Mouse (Mus musculus) frontal cortex, adult 2 months (tissue): ENCODE measurements around the gene Gm20388. TPM values are rescaled to one million over a fixed set of nuclear protein-coding genes. Genes with fewer than 3 reads are reported as not detected.
A peak's percentile ranks its signal among the peaks of the same experiment; 100 is the strongest.
"Not testable (repeated sequence)": the region's sequence is repeated elsewhere in the genome, so short reads cannot be mapped to it uniquely, and the experiment has no call there.

ENCODE experiments used
- DNase-seq, 2 experiments: peaks; one replicate each; pipeline ENCODE4 v3.0.0; 2022; ENCODE audit warnings: low spot score in 1 of 2; ENCODE audit errors: extremely low spot score in 1 of 2
- polyA plus RNA-seq: library from polyadenylated mRNA; depleted of rRNA; stranded (reverse); fragments of >200 nt; gene quantifications from 2 replicates; pipeline ENCODE4 v1.2.3, GENCODE M21; 2012

Gene Gm20388
- polyA plus RNA-seq, 1 experiment, result 22.2 TPM

DNA sequence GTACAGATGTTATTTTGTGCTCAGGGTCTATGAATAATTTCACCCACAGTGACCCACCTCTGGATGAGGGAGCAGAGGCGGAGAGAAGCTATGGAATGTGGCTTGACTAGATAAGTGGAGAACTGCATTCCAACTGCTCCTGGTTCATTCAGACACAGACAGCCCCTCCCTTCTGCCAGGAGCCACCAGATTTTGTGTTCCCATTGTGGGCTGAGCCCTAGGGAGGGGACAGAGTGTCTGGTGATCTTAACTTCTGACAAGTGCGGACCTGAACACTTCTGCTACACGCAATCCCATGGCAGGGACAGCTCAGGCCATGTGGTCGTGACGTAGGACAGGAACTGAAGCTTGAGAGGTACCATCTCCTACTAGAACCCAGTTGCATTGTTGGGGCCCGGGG, 3536.2 kb downstream of the Gm20388 start:
- DNase-seq, result no peak

DNA sequence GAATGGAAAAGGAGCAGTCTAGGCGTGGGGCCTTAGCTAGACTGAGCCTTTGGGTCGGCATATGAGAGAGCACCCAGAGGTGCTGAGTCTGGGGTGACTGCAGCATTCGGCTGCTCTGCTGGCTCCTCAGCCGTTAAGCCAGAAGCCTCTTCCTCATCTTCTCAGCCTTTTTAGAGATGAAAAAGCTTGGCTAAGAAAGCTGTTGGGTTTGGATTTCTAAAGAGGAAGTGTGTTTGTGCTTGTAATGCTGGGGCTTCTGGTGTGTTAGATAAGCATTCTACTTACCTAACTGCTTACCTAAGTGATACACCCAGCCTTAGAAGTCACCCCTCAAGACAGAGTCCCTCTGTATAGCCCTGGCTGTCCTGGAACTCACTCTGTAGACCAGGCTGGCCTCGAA, 3540.1 kb downstream of the Gm20388 start:
- DNase-seq, result no peak

DNA sequence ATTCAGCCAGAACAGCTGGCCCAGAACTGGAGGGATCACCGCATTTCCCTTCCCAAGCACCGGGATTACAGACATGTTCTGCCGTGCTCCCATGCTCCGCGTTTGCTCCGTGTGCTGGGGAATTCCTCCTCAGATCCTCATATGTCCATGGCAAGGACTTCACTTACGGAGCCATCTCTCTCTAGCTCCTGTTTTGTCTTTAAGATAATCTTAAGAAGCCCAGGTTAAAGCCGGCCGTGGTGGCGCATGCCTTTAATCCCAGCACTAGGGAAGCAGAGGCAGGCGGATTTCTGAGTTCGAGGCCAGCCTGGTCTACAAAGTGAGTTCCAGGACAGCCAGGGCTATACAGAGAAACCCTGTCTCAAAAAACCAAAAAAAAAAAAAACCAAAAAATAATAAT, 3541.1 kb downstream of the Gm20388 start:
- not testable (repeated sequence) for DNase-seq

DNA sequence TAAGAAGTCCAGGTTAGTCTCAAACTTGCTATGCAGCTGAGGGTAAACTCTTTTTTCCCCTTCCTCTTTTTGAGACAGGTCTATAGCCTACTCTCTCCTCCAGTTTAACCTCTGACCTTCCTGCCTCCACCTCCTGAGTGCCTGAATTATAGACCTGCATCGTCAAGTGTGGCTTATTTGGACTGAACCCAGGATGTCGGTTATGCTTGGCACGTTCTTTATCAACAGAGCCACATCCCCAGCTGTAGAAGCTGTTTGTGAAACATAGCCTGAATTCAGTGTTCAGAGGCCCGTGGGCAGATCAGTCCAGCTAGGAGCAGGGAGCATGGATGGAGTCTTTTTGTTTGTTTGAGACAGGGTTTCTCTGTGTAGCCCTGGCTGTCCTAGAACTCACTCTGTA, 3541.5 kb downstream of the Gm20388 start:
- DNase-seq, result no peak

DNA sequence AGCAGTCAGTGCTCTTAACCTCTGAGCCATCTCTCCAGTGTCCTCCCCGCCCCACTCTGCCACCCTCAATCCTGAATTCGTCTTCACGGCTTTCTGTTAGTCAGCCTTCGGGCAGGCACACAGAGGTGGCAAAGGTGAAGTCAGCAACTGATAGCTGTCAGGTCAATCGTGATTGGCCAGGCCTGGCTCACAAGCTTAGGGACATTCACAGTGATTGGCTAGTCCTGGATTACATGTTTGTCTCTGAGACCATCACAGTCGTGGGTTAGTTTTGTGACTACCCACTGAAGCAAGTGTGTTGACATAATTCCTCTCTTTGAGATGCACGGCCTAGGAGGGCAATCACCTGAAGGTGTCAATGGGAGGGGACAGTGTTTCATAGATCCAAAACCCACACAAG, 3542.7 kb downstream of the Gm20388 start:
- DNase-seq, result no peak

DNA sequence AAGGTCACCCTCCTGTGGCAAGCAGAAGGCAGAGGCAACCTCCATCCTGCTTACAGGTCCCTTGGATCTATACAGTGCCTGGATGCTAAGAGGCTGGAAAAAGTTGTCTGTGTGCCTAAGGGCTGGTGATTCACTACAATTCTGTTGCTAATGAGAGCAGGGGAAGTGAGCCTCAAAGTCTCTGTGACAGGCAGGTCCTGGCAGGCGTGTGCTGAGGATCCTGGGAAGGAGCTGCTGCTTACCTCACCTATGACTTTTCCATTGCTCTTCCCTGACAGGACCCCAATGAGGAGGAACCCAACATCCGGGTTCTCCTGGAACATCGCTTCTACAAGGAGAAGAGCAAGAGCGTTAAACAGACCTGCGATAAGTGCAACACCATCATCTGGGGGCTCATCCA, 3543.3 kb downstream of the Gm20388 start:
- DNase-seq, result no peak

DNA sequence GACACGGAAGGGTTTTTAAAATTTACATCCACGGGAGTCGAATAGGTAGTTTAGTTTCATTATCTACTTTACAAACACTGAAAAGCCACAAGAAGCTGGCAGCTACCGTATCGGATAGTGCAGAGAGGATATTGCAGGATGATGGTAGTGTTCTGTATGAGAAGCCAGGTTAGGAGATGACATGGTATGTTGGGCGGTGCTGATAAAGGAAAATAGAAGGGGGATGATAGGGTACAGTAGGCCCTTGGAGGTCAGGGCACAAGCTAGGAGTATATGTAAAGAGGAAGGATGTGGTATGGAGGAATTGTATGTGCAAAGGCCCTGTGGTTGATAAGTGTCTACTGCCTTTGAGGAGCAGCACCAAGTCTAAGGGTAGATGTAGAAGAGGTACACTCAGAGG, 3543.9 kb downstream of the Gm20388 start:
- DNase-seq, result no peak

DNA sequence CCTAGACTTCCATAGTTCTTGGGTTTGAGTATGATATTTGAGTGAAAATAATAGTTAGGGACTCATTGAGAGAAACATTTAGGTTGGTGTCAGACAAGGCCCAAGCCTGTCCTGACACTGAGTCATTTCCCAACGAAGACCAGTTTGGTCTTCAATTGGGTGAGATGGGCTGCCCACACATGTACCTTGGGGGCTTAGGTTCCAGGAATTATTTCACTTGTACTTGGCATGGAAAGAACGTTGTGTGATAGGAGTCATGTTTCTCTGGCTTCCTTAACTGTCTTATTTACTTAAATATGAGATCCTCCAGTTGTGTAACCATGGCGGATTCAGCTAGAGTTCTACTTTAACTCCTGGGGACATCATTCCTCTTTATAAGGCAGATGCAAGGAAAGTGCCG, 3553.0 kb downstream of the Gm20388 start:
- no peak for DNase-seq

DNA sequence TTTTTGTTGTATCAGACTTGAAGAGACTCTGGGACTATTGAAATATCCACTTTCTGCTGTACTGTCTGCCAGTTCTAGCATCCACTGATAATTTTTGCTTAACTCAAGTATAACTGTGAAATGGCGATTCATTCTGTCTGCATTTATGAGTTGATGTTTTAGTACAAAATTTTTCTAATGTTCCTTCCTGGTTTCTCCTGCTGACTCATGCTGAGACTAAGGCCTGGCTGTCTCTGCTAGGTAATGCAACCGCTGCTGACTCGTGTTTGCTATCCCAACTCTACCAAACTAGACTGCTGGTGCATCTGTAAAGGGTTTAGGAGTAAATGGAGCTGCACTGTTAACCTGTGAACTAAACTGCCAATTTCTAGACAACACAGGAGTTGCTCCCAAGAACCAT, 3556.8 kb downstream of the Gm20388 start:
- DNase-seq, result no peak

DNA sequence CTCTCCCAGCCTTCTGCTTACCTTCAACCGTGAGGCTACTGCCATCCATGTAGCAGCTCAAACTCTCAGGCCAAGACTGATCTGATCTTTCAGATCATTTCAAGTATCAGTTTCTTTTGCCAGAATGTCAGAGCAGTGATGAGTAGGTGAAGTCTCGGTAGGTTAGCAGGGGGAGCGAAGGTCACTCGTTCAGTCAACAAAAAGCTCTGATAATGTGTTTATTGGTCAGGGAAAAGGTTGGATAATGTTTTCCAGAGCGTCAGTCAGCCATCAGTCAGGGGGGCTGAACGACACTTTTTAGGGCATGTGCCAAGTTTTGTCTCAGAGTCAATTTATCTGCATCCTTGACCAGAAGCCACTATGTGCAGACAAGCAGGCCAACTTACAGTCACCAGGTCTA, 3562.3 kb downstream of the Gm20388 start:
- DNase-seq, result not testable (repeated sequence)

DNA sequence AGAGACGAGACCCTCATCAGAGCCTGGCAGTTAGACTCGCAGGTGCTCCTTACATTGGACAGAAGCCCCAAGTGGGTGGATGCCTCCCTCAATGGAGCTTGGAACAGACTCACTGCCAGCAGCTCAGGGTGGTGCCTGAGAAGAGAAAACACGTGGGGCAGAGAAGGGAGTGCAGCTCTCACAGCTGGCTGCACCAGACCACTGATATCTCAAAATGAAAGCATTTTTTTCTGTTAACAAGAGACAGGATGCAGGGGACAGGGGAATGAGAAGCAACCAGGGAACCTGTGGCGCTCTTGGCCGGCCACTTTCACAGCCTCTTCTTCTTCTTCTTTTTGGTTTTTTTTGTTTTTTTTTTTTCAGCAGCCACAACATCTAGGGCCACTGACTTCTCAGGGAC, 3563.9 kb downstream of the Gm20388 start:
- not testable (repeated sequence) for DNase-seq

DNA sequence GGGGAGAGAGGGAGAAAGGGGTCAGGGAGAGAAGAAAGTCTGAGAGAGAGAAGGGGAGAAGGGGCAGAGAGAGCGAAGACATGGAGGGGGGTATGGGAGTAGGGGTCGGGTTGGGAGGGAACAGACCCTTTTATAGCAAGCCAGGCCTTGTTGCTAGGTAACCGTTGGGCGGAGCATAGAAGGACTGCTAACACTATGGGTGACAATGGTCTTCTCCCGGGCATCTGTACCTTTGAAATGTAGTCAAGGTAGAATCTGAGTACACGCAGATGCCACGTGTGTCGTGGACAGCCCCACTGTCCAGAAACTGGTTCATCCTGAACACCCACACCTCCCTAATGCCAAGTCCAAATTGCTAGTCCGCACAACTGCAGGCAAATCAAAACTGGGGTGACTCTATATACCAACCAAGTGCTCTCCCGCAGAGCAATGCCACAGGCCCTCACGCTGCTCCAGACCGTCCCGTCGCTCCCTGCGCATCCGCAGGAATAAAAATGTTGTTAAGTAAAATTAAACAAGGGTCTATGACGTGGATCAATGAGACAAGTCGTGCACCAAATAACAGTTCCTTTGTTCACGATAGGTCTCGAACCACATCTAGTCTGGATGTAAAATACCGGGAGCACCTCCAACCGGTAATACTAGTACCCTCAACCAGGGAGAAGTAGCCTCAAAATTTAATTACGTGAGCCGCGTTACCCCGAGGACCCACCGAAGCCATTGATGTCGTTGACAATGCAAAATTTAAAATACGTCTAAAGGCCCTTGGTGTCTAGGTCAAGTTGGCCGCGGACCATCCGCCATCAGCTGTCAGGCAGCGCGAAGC, 3566.5 kb downstream of the Gm20388 start:
- peak in 1 of 2 experiments; percentile 33 for DNase-seq

DNA sequence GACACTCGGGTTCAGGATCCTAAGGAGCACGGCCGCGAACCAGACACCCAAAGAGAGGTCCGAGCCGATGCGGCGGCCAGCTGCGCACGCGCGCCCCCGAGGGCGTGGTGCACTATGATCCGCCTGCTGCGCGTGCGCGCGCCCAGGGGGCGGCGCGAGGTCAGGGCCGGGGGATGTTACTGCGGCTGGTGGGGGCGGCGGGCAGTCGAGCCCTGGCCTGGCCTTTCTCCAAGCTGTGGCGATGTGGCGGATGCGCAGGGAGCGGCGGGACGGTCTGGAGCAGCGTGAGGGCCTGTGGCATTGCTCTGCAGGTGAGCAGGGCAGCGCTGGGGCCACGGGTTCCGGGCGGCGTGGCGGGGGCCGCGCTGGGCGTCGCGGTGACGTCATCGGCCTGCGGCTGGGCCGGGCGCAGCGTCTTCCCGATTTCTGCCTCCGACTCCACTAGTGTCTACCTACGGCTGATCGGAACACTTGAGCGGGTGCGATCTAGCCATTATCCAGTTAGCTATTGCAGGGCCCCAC, 3567.2 kb downstream of the Gm20388 start, which contains the start of gene Afg3l1:
Afg3l1 (plus strand) TSS at position 167 of the 522 bp plus-strand sequence.
- DNase-seq, result peak; percentile 82 to 94

DNA sequence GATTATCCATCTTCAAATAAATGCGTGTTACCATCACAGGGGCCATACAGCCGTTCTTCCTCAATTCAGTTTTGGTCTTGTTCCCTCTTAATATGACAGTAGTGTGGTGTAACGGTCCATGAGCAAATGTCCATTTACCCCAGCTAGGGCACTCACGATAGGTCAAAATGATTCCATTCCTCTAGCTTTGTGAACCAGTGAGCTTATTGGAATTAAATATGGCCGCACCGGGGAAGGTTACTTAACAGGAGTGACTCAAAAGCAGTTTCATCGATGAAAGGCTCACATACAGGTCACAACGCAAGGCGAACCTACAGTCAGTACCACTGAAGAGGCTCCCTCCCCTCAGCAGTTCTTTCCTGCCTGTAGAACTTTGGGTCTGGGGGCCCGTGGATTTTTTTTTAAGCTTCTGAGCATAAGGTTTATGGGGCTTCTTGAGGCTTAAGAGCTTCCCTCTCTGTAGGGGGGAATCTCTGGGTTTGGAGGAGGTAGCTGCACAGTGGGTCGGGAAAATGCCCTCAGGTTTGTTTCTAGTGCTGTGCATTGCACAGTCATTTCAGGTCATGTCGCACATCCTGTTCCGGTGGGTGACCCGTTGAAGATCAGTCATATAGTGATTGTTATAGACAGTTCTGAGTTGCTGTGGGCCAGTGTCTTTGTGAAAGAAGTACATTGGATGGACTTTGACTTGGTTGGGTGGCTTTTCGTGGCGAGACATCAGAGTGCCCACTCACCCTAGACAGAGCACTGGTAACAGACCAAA, 3568.0 kb downstream of the Gm20388 start:
- peak in 1 of 2 experiments; percentile 36 for DNase-seq

DNA sequence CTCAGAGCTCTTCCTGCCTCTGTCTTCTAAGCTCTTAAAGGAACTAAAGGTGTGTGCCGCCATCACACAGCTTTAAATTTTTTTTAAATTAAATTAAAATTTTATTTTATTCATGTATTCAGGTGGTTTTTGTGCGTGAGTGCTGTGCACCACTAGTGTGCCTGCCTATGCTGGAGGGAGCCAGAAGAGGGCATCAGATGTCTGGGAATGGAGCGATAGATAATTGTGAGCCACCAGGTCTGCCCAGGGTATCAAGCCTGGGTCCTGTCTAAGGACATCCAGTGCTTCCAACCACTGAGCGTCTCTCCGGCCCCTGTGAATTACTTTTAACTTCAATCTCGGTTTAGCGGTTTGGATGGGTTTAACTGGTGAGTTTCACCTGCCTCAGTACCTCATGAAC, 3572.0 kb downstream of the Gm20388 start:
- no peak for DNase-seq

DNA sequence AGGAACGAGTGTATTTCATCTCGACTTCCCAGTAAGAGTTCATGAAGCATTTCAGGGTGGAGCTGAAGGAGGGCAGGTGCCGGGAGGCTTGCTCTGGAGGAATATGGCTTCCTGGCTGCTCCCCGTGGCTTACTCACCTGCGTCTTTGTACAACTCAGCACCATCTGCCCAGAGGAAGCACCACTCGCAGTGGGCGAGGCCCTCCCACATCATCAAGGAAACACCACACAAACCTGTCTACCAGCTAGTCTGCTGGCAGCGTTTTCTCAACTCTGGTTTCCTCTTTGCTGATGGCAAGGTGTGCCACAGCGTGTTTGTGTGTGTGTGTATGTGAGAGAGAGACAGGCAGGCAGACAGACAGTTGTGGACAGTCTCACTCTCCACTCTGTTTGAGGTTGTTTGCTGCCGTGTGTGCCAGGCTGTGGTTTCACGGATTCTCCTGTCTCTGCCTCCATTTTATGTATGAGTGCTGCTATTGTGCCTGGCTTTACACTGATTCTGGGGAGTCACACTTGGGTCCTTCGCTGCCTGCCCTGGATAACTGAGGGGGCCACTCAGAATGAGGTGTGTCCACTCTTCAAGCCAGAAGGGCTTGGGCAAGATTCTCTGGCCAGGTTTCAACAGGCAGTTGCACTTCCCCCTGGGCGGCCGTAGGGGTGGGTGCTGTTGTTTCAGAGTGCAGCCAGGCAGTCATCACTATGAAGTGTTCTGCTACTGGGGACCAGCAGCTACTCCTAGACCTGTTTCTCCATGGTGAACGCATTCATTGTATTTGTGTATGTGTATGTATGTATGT, 3580.8 kb downstream of the Gm20388 start:
- DNase-seq, result no peak

DNA sequence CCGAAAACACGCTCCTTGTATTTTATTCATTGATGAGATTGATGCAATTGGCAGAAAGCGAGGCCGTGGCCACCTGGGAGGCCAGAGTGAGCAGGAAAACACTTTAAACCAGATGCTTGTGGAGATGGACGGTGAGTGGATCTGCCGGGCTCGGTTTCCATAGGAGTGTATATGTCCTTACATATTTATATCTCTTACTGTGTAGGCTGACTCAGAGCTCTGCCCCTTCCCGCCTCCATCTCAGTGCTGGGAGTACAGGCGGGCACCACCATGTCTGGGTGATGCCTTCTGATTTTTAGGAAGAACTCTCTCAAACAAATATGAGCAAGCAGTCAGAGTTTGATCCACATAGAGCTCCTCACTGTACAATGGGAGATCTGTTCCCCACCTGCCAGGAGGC, 3582.3 kb downstream of the Gm20388 start:
- DNase-seq, result no peak

DNA sequence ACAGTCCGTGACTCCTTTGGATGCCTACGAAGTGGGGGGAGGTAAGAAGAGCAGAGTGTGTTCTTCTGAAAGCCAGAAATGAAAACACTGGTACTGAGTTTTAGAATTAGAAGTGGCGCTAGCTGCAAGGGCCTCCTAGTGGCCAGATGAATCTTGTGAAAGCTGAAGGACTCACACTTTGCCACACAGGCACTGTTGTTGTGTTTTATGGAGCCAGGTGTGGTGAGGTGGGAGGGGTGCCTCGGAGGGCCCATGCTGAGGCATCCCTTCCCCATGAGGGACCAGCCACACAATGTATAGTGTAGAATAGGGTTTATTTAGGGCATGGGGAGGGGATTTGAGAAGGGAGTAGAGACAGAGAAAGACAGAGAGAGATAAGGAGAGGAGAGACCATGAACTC, 3587.1 kb downstream of the Gm20388 start:
- DNase-seq, result no peak

DNA sequence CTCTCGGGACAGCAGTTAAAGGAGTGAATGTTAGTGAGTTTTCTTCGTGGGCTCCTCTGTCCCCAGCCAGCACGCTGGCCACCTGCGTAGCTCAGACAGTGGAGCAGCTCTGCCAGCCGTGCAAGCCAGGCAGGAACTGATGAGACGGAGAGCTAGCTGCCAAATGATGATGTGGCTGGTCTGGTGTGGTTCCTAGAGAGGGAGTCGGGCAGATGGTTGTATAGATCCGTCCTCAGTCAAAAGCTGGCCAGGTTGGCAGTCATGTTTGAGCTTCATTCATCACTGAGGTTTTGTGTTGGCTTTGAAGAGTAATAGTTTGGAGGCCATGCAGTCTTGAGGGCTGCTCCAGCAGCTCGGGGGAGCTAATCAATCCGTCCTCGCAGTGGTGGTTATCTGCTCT, 3588.3 kb downstream of the Gm20388 start:
- no peak for DNase-seq

DNA sequence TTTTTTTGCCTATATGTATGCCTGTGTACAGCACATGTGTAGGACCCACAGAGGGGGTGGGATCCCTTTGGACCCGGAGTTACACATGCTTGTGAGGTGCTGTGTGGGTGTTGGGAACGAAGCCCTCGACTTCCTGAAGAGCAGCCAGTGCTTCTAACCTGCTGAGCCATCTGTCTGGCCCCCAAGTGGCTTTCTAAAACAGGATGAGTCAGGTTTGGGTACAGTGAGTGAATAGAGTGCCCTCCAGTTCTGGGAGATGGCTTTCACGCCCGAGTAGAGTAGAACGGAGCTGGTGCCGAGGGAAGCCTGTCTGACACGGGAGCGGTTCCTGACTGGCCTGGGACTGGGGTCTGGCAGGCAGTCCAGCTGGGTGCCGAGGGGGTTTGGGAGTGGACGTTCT, 3588.9 kb downstream of the Gm20388 start:
- peak in 1 of 2 experiments; percentile 36 for DNase-seq

DNA sequence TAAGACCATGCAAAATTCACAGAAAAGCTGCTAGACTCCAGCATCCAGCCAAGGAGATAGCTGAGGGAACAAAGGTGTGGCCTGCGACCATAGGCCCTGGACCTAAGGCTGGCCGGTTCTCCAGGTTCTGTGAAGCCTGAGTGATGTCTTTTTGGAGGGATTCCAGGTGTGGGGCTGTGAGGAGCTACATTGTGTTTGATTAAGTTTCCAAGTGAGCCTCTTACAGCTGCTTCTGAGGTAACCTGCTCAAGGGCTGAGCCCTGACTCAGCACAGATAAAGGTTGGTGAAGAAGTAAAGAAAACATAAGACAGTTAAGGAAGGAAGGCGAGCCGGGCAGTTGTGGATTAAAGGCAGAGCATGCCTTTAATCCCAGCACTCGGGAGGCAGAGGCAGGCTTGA, 3591.6 kb downstream of the Gm20388 start:
- DNase-seq, result no peak
